Mouse (Mus musculus): ENCODE results near the gene Ndufaf8.
A peak's percentile ranks its signal among the peaks of the same experiment; 100 is the strongest.

Ndufaf8 gene

DNA sequence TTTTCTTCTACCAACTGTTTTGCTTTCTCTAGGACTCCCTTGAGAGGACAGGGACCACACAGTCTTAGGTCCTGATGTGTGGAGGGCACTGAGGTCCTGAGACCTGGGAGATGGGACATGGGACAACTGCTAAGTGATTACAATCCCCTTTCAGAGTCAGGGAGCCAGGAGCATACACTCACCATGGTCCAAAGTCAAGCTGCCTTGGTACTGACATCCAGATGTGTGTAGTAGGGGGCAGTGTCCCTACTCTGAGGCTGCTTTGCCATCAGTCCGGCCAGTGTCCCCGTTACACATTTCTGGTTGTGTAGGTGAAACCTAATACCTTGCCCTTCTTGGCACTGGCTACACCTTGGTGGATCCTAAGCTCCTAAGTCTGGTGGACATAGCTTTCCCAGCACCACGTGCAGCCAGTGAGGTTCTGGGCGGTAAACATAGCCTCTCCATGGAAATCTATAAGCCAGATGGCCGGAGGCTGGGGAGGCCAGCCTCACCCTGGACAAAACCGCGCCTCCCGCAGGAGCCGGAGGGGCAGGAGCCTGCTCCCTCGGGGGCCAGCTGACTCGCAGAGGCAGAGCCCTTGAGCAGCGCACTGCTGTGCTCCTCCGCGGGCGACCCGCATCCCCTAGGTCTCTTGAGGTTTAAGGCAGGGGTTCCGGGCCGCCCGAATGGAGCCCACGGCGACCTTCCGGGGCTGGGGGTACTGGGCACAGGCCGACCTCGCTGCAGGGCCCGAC is 12.7 kb upstream of the Ndufaf8 start:
- DNase-seq (ENCODE audit: low spot score) = peak; percentile 23

DNA sequence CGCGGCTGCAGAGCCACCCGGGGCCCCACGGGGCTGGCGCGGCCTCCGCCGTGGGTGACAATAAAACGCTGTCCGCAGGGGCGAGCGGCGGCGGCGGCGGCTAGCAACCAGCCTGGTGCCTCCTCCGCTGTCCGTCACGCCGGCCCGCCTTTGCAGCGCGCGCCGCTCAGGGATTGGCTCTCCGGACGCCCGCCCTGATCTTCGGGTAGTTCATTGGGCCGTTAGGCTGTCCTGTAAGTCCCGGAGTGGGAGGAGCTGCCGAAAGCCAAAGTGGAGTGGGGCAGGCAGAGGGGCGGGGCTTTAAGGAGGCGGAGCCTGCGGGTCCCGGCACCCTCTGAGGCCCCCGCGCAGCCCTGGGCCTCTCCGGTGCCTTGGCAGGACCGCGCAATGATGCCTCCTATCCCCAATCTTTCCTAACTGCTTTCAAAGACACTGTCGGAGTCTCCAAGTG is 12.0 kb upstream of the Ndufaf8 start, which contains the start of gene Cep131:
TSS of gene Cep131 (minus strand) at position 126 of the 451 bp plus-strand sequence.
- peak; percentile 98 for DNase-seq (ENCODE audit: low spot score)

DNA sequence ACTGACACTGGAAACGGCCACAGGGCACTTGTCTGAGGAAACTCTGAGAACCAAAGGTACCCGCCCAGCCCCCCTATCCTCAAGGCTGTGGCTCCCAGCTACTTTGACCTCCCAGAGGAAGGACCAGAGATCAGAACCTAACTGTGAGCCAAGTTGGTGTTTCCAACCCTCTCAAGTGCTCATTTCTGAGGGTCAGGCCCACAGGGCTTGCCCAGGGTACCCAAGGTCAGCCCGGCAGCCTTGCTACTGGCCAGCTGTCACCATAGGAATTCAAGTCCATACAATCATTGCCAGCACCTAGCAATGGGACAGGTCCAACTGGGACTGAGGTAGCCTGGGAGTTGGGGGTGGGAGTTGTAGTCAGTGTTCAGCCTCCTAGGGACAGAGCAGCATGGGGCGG is 8.1 kb upstream of the Ndufaf8 start:
- no peak for DNase-seq (ENCODE audit: low spot score)

DNA sequence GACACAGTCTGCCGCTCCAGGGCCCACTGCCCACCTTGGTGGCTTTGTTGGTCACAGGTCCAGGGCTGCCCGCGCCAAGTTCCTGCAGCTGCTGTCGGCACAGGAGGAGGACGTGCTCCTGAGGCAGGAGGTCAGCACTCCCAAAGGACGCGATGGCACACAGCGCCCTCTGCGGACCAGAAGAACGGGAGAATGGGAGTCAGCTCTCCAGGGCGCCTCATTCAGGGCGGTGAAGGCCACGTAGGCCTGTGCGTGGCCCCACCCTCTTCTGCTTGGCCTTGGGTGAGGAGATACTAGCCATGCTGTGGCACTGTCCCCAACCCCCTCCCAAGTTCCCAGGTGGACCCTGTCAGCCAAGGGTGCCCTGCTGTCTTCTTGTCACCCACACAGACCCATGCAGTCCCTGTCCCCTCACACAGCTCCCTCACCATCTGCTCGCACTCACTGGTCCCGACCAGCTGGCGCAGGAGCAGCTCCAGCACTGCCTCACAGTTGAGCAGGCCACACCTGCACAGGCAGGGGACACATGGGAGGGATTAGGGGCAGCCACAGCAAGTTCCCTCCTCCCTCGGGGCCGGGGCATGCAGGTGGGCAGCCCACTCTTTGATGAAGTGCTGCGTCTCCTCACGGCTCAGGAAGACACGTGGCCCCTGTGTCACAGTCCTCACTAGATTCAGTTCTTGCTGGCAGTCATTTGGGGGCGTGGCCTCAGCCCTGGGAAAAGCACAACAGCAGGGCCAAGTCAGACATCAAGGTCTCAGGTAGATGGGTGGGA is 5.7 kb upstream of the Ndufaf8 start:
- no peak for DNase-seq (ENCODE audit: low spot score)

DNA sequence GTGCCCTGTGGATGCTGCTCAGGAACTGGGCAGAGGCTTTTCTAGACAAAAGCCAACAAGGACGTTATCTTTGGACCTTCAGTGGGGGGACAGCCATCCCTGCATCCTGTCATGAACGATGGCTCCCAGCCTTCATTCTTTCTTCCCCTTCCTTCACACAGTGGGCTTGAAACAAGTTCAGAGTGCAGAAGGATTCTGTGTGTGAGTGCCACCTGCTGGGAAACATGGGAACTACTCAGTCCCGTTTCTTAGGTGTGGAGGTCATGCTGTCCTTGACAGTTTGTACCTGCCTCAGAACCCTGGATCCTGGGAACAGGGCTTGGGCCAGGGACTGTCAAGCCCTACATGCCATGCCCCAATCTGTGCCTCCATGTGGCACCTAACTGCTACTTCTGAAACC is 2.3 kb downstream of the Ndufaf8 start:
- DNase-seq (ENCODE audit: low spot score) = peak; percentile 69

DNA sequence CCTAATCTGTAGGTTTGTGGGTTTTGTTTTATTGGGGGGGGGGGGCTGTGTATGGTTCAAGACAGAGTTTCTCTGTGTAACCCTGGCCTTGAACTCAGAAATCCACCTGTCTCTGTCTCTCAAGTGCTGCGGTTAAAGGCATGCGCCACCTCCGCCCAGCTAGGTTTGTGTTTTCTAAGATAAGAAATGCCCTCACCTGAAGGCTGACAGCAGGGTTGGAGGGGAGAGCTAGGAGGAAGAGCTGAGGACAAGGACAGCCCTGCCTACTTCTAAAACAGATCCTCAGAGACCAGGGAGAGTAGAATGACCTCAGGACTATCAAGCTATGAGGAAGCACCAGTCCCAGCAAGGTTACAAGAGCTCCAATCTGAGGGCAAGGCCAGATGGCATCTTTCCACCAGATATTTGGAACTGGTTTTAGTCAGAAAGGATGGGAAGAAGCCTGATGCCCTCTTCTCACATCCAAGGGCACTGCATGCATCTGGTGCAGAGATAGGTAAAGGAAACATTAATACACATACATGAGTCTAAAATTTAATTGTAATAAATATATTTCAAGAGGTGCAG is 4.8 kb downstream of the Ndufaf8 start:
- DNase-seq (ENCODE audit: low spot score) = no peak

DNA sequence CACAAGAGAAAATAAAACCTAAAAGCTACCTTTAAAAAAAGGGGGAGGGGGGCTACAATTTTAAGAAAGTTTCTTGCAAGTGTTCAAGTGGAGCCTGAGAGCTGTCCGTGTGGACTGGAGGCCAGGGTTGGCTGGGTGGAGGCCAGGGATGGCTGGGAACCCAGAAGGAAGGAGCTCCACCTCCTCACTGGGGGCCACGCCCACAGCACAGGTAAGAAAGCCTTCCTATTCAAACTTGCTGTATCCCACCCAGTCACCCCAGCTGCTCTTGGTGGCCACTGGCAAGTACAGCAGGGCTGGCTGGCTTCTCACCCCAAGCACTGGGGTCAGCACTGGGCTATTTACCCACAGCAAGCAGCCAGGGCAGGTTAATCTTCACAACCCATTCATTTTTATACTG is 8.3 kb downstream of the Ndufaf8 start:
- DNase-seq (ENCODE audit: low spot score) = no peak

DNA sequence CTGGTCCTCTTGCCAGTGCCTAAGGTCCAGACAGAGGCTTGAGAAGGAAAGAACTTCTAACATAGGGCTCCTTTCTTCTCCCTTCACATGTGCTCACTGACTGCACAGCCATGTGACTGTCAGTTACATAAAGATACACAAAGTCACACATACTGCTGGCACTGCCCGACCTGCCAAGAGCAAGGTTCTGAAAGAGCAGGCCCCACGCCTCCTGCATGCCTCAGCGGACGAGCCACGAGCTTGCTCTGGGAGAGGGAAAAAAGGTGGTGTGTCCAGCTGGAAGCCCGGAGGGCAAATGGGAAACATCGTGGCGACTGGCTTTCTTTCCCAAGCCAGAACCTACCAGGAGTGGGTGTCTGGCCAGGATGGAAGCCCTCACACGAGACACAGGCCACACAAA is 9.1 kb downstream of the Ndufaf8 start:
- peak; percentile 29 for DNase-seq (ENCODE audit: low spot score)

DNA sequence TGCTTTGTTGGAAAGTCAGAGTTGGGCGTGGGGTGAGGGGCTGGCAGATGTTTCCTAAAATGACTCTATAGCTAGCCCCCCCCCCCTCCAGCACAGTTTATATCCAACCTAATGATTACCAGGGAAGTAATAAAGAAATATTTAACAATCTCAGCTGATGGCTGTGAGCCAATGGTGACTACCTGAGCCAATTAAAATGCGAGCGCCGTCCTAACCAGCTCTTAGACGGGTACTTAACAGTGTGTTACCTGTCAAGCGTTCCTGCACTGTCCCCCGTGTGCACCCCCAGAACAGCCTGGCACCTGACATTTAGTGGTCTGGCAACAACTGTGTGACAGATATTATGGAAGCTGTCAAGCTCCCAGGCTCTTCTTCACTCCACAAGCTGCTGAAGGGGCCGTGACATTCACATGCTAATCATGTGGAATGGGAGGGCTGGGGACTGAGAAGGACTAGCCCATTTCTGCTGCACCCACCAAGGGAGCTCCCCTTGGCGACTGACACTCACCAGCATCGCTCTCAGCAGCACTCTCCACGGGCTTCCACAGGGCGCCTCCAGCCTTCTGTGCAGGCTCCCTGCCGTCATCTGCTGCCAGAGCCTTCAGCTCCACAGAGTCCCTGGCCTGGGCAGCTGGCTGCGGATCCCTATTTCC is 11.0 kb downstream of the Ndufaf8 start:
- no peak for DNase-seq (ENCODE audit: low spot score)

DNA sequence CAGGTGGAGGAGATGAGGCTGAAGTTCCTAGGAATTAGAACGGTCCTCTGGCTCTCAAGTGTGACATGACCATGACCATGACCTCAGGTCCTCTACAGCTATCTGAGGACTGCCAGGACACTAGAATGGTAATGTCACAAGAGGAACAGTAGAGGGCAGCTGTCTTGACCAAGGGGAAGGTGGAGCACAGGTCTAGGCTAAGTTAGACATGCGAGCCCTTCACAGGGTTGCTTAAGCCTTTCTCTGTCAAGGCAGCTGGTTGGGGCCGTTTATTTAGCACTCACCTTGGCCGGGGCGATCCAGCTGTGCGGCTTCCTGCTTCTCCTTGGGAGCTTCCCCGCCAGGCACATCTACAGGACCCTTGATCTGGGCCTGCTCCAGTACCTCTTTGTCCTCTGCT is 11.8 kb downstream of the Ndufaf8 start:
- no peak for DNase-seq (ENCODE audit: low spot score)

DNA sequence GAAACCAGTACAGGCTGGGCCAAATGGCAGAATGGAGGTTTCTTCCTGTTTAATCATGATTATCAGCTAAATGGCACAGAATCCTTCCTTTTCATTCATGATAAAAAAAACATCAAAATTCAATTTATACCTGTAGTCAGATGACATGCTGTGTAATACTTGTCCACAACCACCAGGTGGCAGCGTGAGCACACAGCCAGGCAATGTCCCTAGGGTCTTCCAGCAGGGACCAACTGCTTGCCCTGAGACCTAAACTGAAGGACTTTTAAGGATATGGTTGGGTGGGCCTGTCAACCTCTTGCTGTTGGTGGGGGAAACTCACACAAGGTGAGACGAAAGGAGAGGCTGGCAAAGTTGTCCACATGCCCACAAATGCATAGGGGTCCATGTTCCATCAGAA is 12.3 kb downstream of the Ndufaf8 start:
- peak; percentile 53 for DNase-seq (ENCODE audit: low spot score)

DNA sequence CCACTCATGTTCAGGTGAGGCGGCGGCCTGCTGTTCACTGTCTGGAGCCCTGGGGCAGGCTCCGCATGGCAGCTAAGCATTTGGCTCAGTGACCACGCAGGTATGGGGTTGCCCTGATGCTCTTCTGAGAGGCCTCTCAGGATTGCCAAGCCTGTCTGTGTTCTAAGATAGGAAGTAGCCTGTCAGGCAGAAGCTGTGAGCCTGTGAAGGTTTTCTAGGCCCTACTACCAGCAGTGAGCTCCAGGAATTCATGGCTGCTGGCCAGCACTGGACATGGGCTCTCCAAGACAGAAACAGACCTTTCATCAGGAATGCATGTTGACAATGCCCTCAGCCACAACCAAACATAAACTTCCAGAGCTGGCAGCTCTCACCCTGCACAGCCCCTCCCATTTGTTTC is 13.4 kb downstream of the Ndufaf8 start:
- DNase-seq (ENCODE audit: low spot score) = no peak

DNA sequence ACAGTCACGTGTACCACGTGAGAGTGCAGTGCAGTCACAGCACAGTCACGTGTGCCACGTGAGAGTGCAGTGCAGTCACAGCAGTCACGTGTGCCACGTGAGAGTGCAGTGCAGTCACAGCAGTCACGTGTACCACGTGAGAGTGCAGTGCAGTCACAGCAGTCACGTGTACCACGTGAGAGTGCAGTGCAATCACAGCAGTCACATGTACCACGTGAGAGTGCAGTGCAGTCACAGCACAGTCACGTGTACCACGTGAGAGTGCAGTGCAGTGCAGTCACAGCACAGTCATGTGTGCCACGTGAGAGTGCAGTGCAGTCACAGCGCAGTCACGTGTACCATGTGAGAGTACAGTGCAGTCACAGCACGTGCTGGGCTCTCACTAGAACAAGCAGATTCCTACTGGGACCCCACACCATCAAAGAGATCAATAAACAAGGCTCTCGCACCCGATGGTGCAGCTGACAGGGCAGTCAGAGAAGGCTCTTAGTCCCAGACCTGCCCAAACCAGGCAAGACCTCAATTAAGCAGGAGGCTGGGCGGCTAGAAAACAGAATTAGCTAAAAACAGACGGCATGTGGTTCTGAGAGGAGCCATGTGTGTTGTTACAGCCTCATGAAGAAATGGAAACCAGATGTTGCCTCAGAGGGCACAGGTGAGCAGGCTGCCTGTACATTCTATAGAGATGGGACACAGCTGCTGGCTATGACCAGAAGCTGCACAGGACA is 15.9 kb downstream of the Ndufaf8 start:
- no peak for DNase-seq (ENCODE audit: low spot score)

DNA sequence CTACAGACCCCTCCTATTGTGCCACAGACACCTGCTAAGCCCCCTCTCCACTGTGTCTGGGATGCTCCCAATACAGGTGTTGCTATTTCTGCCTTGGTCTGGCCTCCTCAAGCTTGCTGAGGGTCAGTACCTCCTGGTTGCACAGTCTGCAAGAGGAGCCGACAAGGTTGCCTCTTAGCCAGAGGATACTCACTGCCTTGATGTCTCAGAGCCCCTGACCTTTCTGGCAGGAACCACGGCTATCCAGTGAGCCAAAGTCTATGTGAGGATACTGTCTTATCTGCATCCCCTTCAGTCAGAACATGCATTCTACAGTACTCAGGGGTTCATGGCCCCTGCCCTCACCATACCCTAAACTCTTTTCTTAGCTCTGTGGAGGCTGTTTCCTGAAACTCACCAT is 18.9 kb downstream of the Ndufaf8 start:
- no peak for DNase-seq (ENCODE audit: low spot score)

DNA sequence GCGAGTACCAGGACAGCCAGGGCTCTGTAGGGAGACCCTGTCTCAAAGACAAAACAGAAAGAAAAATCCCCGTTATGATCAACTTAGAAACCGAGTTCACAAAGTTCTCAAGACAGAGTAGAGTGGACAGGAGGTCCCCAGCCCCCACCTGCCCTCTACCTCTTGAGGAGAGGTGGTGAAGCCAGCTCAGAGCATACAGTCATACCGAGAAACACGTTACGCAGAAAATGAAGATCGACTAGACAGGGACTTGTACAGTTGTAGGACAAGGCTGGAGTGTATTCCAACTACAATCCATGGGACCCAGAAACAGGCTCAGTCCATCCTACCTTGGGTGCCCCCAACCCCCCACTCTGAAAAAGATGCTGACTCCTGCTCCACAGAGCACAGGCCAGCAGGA is 20.4 kb downstream of the Ndufaf8 start:
- DNase-seq (ENCODE audit: low spot score) = no peak

DNA sequence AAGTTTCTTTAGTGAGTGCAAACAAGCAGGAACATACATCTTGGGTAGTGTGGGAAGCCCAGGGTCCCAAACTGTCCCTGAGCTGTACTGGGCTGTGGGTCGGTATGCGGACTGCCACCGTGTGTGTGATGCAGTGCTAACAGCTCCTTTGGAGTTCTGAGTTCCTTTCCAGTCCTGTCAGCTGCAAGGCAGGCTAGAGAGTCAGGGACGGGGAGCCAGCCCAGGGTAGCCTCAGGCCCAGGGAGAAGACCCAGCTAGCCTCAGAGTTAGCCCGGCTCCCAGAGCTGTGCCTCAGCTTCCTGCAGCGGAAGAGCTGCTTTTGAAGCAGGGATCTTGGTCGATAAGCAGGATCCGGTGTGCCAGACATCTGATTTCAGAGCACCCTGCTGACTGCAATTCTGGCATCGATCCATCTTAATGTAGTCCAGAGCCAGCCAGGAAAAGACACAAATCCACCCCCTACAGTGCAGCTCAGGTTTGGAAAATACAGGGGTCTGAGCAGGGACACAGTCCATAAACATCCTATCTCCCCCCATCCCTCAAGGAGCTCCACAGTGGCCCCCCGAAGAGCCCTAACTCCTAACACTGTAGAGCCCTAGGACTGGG is 21.3 kb downstream of the Ndufaf8 start:
- no peak for DNase-seq (ENCODE audit: low spot score)

DNA sequence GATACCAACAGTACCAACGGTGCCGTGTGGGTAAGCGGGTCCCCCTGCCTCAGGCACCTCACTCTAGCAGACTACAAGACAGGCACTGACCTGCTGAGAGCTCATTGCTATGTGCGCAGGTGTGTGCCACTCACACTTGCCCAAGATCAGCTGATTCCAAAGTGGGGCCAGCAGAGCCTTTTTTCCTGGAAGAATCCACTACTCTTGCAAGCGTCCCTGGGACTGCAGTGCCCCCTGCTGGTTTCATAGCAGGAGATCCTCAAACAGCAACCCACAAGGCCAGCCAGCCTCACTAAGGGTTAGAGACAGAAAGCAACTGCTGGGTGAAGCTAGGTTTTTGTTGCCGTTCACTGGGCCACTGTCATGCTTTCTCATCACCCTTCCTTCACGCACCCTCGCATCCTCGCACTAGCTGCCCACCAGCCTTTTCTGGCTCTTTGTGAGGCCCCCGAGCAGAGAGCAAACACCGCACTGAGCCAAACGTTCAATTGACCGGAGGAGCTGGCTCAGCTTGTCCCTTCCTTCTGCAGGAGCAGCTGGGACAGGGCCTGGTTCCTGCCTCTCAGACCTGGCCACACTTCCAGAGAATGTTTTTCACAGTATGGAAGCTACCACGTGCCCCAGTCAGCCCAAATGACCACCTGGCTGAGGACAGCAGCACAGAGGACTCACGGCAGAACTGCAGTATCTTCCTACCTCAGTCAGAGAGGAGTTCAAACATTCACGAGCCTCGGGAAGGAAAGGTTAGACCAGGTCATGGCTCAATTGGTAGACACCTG is 22.1 kb downstream of the Ndufaf8 start:
- peak; percentile 57 for DNase-seq (ENCODE audit: low spot score)

DNA sequence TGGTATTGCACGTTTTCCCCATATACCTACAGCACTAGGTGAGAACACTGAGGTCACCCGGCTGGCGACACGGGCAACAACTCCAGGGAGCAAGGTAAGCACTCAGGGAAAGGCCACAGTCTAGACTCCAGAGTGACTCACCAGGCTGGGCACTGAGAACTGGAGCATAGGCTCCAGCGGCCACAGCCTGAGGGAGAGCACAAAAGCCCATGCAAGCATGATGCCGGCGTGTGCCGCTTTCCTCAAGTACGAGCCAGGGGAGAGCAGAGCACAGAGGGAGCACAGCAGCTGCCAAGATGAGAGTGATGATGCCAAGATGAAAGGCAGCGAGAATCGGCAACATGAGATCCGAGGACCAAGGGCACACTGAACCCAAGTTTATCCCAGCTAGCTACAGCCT is 23.4 kb downstream of the Ndufaf8 start:
- no peak for DNase-seq (ENCODE audit: low spot score)

DNA sequence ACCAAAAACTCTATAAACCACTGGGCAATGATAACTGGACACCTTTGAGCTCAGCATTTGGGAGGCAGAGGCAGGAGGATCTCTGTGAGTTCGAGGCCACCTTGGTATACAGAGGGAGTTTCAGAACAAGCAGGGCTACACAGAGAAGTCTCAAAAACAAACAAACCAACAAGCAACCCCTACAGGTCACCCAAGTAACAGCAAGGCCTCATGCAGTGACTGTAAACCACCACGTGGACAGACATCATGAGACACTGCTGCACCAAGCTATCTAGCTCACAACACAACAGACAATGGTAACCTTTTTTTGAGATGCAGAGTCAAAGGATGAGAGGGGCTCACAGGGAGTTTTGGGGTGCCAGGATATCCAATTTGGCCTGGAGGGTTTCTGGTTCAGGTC is 28.1 kb downstream of the Ndufaf8 start:
- DNase-seq (ENCODE audit: low spot score) = no peak

DNA sequence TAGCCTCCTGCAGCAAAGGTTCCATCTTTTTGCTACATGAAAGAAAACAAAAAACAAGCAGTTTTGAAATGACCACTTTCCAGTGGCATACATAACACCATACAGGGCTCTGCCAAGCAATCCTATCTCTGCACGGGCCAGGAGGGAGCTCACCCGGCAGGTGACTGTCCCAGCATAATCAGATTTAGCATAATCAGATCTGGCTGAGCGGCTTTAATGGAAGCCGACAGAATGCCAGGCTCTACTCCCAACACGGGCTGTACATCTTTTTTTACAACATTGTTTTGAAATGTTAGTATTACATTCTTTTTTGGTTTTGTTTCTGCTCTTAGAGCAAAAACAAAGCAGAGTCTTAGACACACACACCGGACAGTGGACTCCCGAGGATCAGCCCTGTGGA is 30.6 kb downstream of the Ndufaf8 start:
- DNase-seq (ENCODE audit: low spot score) = no peak

DNA sequence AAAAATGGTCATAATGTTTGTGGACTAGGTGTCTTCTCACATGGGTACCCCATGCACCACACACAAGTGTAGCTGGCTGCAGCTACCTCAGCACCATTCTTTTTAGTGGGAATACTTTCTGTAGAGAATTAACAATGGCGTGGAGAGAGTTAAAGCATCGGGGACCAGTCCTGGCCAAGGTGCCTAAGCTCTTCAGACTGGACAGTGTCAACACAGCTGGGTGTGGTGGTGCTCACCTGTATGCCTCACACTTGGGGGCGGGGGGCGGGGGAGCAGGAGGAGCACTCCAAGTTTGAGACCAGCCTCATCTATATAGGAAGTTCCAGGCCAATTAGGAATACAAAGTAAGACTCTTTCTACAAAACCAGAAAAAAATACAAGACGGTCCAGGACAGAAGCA is 35.4 kb downstream of the Ndufaf8 start:
- no peak for DNase-seq (ENCODE audit: low spot score)
